Mouse (Mus musculus): Measurements from ENCODE around the gene Cpeb4.

DNA sequence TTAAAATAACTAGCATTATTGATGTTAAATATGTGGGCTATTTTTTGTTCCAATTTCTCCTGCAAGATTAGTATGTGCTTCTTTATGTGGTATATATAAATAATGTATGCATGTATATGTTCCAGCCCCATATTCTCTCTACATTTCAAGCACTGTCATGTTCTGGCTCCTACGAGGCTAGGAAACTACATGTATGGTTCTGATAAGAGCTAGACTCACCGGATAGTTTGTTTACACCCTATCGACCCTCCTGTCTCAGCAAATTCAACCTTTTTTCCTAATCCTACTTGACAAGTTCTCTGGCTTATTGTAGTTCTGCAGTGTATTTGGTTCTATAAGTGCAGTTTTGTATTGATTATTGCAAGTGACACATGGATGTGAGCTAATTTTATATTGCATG lies 36.7 kb upstream of the Cpeb4 start:
- TF ChIP-seq CTCF (IDR thresholded peaks at IDR 0.05) (no peak), EP300 (IDR thresholded peaks at IDR 0.05) (no peak)
